Mouse (Mus musculus) heart, adult 2 months (tissue): ENCODE data around the gene Atg16l1.

Source experiments
- CTCF ChIP-seq: fragments of 200-600 bp; IDR thresholded peaks from 2 replicates; pipeline ENCODE4 v1.8.1; 2022; ENCODE audit warnings: antibody characterized with exemption, mild to moderate bottlenecking, moderate library complexity
- EP300 ChIP-seq: fragments of 200-500 bp; IDR thresholded peaks from 2 replicates; pipeline ENCODE4 v1.6.1; 2011; ENCODE audit warnings: low read depth, low read length, control low read depth; ENCODE audit not compliant: insufficient read depth

DNA sequence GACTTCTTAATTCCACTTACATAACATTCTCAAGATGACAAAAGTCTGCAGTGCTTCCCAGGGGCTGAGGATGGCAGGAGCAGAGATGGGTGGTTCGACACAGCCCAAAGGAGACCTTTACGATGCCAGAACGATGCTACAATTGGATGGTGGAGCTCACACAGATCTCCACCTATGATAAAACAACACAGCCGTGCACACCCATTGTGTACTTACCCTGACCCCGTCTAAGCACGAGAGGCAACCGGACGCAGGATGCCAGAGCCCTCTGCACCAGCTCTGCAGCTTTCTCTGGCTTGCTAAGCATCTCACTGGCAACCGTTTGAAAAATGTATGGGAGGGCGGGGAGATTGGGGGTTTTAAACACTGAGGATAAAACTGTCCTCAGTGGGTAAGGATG, 56.4 kb downstream of the Atg16l1 start:
- TF ChIP-seq EP300 (no peak), CTCF (no peak)
